Mouse (Mus musculus): Measurements from ENCODE around the gene Ncoa6.

- TF ChIP-seq CTCF (IDR thresholded peaks at IDR 0.05; ENCODE audit: low read depth), result no peak
- TF ChIP-seq EP300 (IDR thresholded peaks at IDR 0.05; ENCODE audit: low read depth), result no peak
Observed at GRCm38 (mm10) chr2:155346670-155347069, 127.0 kb downstream of the Ncoa6 start.
